8 mouse cellular contexts compared by ENCODE assay signal in the genomic region with DNA sequence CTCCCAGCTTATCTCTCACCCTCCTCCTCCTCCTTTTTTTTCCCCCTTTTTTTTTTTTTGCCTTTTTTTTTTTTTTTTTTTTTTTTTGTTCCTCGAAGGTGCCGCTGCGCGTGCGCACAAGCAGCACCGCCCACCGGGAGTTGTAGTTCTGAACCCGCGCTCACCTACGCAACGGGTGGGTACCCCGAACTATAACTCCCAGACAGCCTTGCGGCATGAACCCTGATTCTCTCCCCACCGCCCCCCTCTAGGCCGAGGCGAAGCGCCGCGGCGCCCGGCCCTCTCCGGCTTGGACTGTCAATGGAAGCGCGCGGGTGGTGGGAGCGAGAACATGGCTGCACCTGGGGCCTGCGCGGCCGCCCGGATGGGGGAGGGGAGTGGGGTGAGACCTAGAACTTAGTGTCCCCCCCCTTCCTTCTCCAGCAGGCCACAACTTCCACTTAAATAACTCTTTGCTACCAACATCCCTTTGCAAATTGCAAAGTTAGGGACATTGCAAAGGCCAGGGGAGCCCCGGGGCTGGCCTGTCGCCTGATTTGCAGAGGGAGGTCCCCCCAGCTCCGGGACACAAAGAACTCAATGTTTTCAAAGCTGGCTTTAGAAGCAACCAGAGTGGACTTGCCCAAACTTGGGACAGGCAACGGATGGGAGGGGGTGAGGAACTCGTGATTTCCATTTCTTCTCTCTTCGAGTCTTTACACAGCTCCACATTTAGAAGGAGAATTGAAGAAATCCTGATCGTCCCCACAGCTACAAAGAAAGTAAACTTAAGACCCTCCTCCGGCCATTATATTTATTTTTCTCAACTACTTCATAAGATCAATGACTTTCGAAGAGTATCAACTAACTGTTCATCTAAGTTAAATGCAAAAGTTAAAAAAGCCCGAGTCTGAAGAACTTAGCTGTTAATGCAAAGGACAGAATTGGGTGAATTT. TPM values are rescaled to one million over a fixed set of nuclear protein-coding genes. Genes with fewer than 3 reads are reported as not detected.
DNase-seq lines count a peak whose midpoint lies in the region; ATAC-seq and TF ChIP-seq lines count a peak whose summit lies in the region.

A gene (minus strand): TSS at position 73 of the 935 bp plus-strand sequence.

- peak; percentile 93 for ATAC-seq in embryonic facial prominence, embryonic 14.5 days (ENCODE audit: low read depth)
- ATAC-seq in limb, embryonic 13.5 days (ENCODE audit: low FRiP score, low read depth): peak; percentile 92
- ATAC-seq in midbrain, embryonic 16.5 days: peak; percentile 93

- H3K27me3 ChIP-seq in embryonic facial prominence, embryonic 14.5 days (replicated peaks; ENCODE audit: control insufficient read depth, insufficient read depth, low read length): no peaks in the 10 kb centered on the region
- H3K27me3 ChIP-seq in heart, adult 2 months (ENCODE audit: control insufficient read depth, insufficient read depth, low read length): no peaks in the 10 kb centered on the region
- H3K27me3 ChIP-seq in limb, embryonic 13.5 days: no peaks in the 10 kb centered on the region
- H3K27me3 ChIP-seq in midbrain, embryonic 16.5 days (ENCODE audit: control insufficient read depth, insufficient read depth, low read depth, low read length): no peaks in the 10 kb centered on the region

- peak within 1 kb of the TSS; percentile 78 for H3K4me3 ChIP-seq in embryonic facial prominence, embryonic 14.5 days (ENCODE audit: low read depth, low read length)
- peak within 1 kb of the TSS; percentile 87 for H3K4me3 ChIP-seq in heart, adult 2 months
- peak within 1 kb of the TSS; percentile 82 for H3K4me3 ChIP-seq in limb, embryonic 13.5 days
- peak within 1 kb of the TSS; percentile 84 for H3K4me3 ChIP-seq in midbrain, embryonic 16.5 days (ENCODE audit: low read depth, low read length)

- H3K9me3 ChIP-seq in embryonic facial prominence, embryonic 14.5 days (ENCODE audit: control insufficient read depth, low read length): no peaks in the 10 kb centered on the region
- no peaks in the 10 kb centered on the region for H3K9me3 ChIP-seq in limb, embryonic 13.5 days
- no peaks in the 10 kb centered on the region for H3K9me3 ChIP-seq in midbrain, embryonic 16.5 days (replicated peaks; ENCODE audit: control insufficient read depth, low read length, poor library complexity, severe bottlenecking)

- TF ChIP-seq POLR2A in heart, adult 2 months (IDR thresholded peaks at IDR 0.05; ENCODE audit: insufficient read depth, low read depth, low read length): peak; percentile 75

- TF ChIP-seq EP300 in heart, adult 2 months (IDR thresholded peaks at IDR 0.05; ENCODE audit: insufficient read depth, low read depth, low read length): 0 out of 2 replicates have a peak, but pooled peaks have one; percentile 37

- WGBS in embryonic facial prominence, embryonic 14.5 days: under 1% methylated on average over 40 of the region's 40 CpGs
- under 1% methylated on average over 40 of the region's 40 CpGs for WGBS in heart, adult 2 months
- WGBS in limb, embryonic 13.5 days: under 1% methylated on average over 40 of the region's 40 CpGs
- WGBS in midbrain, embryonic 16.5 days: under 1% methylated on average over 38 of the region's 40 CpGs

- H3K4me1 ChIP-seq in embryonic facial prominence, embryonic 14.5 days (ENCODE audit: control insufficient read depth, insufficient read depth, low read length): peaks cover 24% of the 10 kb centered on the region
- H3K4me1 ChIP-seq in heart, adult 2 months (ENCODE audit: control insufficient read depth, insufficient read depth, low read length): peaks cover 5% of the 10 kb centered on the region
- H3K4me1 ChIP-seq in limb, embryonic 13.5 days: peaks cover 34% of the 10 kb centered on the region
- peaks cover 38% of the 10 kb centered on the region for H3K4me1 ChIP-seq in midbrain, embryonic 16.5 days (ENCODE audit: control insufficient read depth, insufficient read depth, low read length)

- H3K36me3 ChIP-seq in embryonic facial prominence, embryonic 14.5 days (ENCODE audit: control insufficient read depth, insufficient read depth, low read length): peaks cover 16% of the 10 kb centered on the region
- peaks cover 2% of the 10 kb centered on the region for H3K36me3 ChIP-seq in heart, adult 2 months (ENCODE audit: control insufficient read depth, insufficient read depth, low read length)
- H3K36me3 ChIP-seq in limb, embryonic 13.5 days: peaks cover 16% of the 10 kb centered on the region
- no peaks in the 10 kb centered on the region; the same call in none of the 2 replicates for H3K36me3 ChIP-seq in midbrain, embryonic 16.5 days (ENCODE audit: control insufficient read depth, insufficient read depth, low read length)

- intact Hi-C loops in heart, adult 2 months (cut with DNase I): no loop called here

- H3K27ac ChIP-seq in embryonic facial prominence, embryonic 14.5 days (replicated peaks; ENCODE audit: low read depth, low read length): peak within 1 kb of the TSS; percentile 100
- peak within 1 kb of the TSS; percentile 97 for H3K27ac ChIP-seq in heart, adult 2 months
- H3K27ac ChIP-seq in limb, embryonic 13.5 days: peak within 1 kb of the TSS; percentile 100
- H3K27ac ChIP-seq in midbrain, embryonic 16.5 days (ENCODE audit: low read length): peak within 1 kb of the TSS; percentile 99

- 0 out of 2 replicates have a peak, but pooled peaks have one; percentile 4 for TF ChIP-seq CTCF in heart, adult 2 months (IDR thresholded peaks at IDR 0.05)

- H3K79me2 ChIP-seq in heart, adult 2 months (replicated peaks; ENCODE audit: control insufficient read depth, insufficient read depth, low read length): 0 out of 2 replicates have a peak, but pooled peaks cover 2% of the 10 kb centered on the region

- H3K9ac ChIP-seq in embryonic facial prominence, embryonic 14.5 days (ENCODE audit: low read depth, low read length): peak within 1 kb of the TSS; percentile 100
- peak within 1 kb of the TSS; percentile 98 for H3K9ac ChIP-seq in heart, adult 2 months (ENCODE audit: low read depth, low read length)
- peak within 1 kb of the TSS; percentile 99 for H3K9ac ChIP-seq in limb, embryonic 13.5 days
- H3K9ac ChIP-seq in midbrain, embryonic 16.5 days (ENCODE audit: low read depth, low read length): peak within 1 kb of the TSS; percentile 97

- DNase-seq in 3T3-L1 (ENCODE audit: low read depth, low spot score): peak; percentile 98
- peak; percentile 82 to 94 for DNase-seq in adrenal gland, postnatal 4 days (ENCODE audit: low spot score in 2 of 2)
- DNase-seq in embryonic facial prominence, embryonic 14.5 days (ENCODE audit: low spot score): peak; percentile 99
- peak; percentile 93 to 97 for DNase-seq in heart, adult 2 months
- peak; percentile 95 to 97 for DNase-seq in kidney, adult 8-10 months
- DNase-seq in spleen, postnatal 10 days (ENCODE audit: low spot score in 2 of 2): peak; percentile 79 to 94

- peak within 1 kb of the TSS; percentile 86 for H3K4me2 ChIP-seq in embryonic facial prominence, embryonic 14.5 days (ENCODE audit: low read depth, low read length)
- H3K4me2 ChIP-seq in limb, embryonic 13.5 days (replicated peaks): peak within 1 kb of the TSS; percentile 85
- H3K4me2 ChIP-seq in midbrain, embryonic 16.5 days (ENCODE audit: low read length): peak within 1 kb of the TSS; percentile 85

RNA-seq across cellular contexts. Expression of the gene that starts here (rescaled TPM):
- 100 to 1,000 TPM; 266 to 270 TPM for total RNA-seq in adrenal gland, postnatal 4 days (2021)
- 141 and 168 TPM in 2 replicates for polyA plus RNA-seq in embryonic facial prominence, embryonic 14.5 days (2014; fragmentation: Nextera tagmentation; extraction: Ambion mirVana)
- total RNA-seq in heart, adult 2 months (2021): 100 to 1,000 TPM; 187 to 210 TPM
- polyA plus RNA-seq in heart, adult 2 months (2012; rRNA removed): 67.8 and 87.4 TPM in 2 replicates
- polyA plus RNA-seq in limb, embryonic 13.5 days (2015; fragmentation: Nextera tagmentation; extraction: Ambion mirVana): 207 and 209 TPM in 2 replicates
- polyA plus RNA-seq in midbrain, embryonic 16.5 days (2015; fragmentation: Nextera tagmentation; extraction: Ambion mirVana): 133 and 164 TPM in 2 replicates

Comparison
In these comparisons a context has a peak if more than half of its experiments do, and no peak if none do; other contexts are left out.
1. Peak in every context shown above with its lines: DNase-seq, ATAC-seq, H3K4me3 ChIP-seq and H3K27ac ChIP-seq.